Mouse (Mus musculus) myocyte (in vitro differentiated cells): ENCODE data around the gene Mipol1.

Experiments used
- E2F4 ChIP-seq: IDR thresholded peaks from one replicate; pipeline ENCODE4 v1.6.1; 2011; ENCODE audit warnings: mild to moderate bottlenecking, control low read depth, moderate library complexity; ENCODE audit not compliant: insufficient read depth
- MYOD1 ChIP-seq, 3 experiments: IDR thresholded peaks; one replicate each; pipeline ENCODE4 v1.6.1; 2011; ENCODE audit warnings: control low read depth in 2 of 3, low read depth in 2 of 3, mild to moderate bottlenecking in 2 of 3, moderate library complexity in 1 of 3; ENCODE audit not compliant: insufficient read length in 2 of 3, control insufficient read depth in 1 of 3

DNA sequence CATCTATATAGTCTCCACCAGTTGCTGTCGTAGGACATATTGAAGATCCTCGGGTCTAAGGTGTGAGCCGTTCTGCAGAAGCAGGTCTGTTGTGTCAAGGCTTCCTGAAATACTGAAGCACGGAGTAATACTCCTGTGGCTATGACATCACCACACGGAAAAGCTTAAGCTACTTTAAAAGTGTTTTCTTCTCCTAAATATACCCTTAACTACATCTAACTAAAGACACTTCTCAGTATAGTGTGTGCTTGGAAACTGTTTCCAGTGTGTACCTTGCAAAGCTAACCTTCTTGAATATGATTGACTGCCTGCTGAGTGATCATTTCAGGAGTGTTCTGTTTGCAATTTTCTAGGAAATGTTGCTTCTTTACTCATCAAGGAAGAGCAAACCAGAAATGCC lies 281.3 kb downstream of the Mipol1 start:
- TF ChIP-seq E2F4 (no peak), MYOD1 (IDR thresholded peaks at IDR 0.05; ENCODE audit: control insufficient read depth in 1 of 3, insufficient read length in 2 of 3, low read depth in 2 of 3) (no peak)
